10 mouse cellular contexts compared by ENCODE assay signal in genomic region chr10:42714676-42715075, GRCm38 (mm10). TPM values are rescaled to one million over a fixed set of nuclear protein-coding genes. Genes with fewer than 3 reads are reported as not detected.
DNase-seq lines count a peak whose midpoint lies in the region; ATAC-seq and TF ChIP-seq lines count a peak whose summit lies in the region.
"Had no signal": no experiment of that assay in that cellular context is flagged by ENCODE, and none has a peak within 500 bp of the region (broad histone marks: within the 10 kb centered on the region; RNA-seq: fewer than 3 reads in every experiment).

No protein-coding gene starts in this region.

- TF ChIP-seq POLR2A in heart, adult 2 months (IDR thresholded peaks at IDR 0.05; ENCODE audit: insufficient read depth, low read depth, low read length) = no peak

- H3K9ac ChIP-seq in heart, embryonic 13.5 days = no peak overlapping the region; the same call in 1 of the 2 replicates
- no peak overlapping the region for H3K9ac ChIP-seq in heart, adult 2 months (ENCODE audit: low read depth, low read length)
- no peak overlapping the region for H3K9ac ChIP-seq in intestine, postnatal 0 days (ENCODE audit: low read depth, low read length)
- no peak overlapping the region for H3K9ac ChIP-seq in liver, embryonic 16.5 days (ENCODE audit: low read depth, low read length)

- 13% methylated on average over 9 of the region's 9 CpGs for WGBS in heart, embryonic 13.5 days
- 19% methylated on average over 9 of the region's 9 CpGs for WGBS in heart, adult 2 months
- 15% methylated on average over 9 of the region's 9 CpGs for WGBS in intestine, postnatal 0 days
- 21% methylated on average over 9 of the region's 9 CpGs for WGBS in liver, embryonic 16.5 days (ENCODE audit: insufficient replicate concordance)

- TF ChIP-seq CTCF in heart, adult 2 months (IDR thresholded peaks at IDR 0.05) = no peak
- no peak for TF ChIP-seq CTCF in intestine, postnatal 0 days (IDR thresholded peaks at IDR 0.05; ENCODE audit: low read depth)

- peaks cover 16% of the 10 kb centered on the region for H3K4me1 ChIP-seq in heart, embryonic 13.5 days
- H3K4me1 ChIP-seq in heart, adult 2 months (ENCODE audit: control insufficient read depth, insufficient read depth, low read length) = no peaks in the 10 kb centered on the region
- no peaks in the 10 kb centered on the region; the same call in 1 of the 2 replicates for H3K4me1 ChIP-seq in brown adipose tissue, adult 24 weeks (ENCODE audit: control insufficient read depth, insufficient read depth, insufficient read length, low read length)
- no peaks in the 10 kb centered on the region for H3K4me1 ChIP-seq in intestine, postnatal 0 days (replicated peaks; ENCODE audit: control insufficient read depth, insufficient read depth, low read length)
- H3K4me1 ChIP-seq in liver, embryonic 16.5 days (ENCODE audit: control insufficient read depth, low read depth, low read length) = no peaks in the 10 kb centered on the region

- H3K27me3 ChIP-seq in heart, embryonic 13.5 days (replicated peaks) = peaks cover 42% of the 10 kb centered on the region
- no peaks in the 10 kb centered on the region for H3K27me3 ChIP-seq in heart, adult 2 months (ENCODE audit: control insufficient read depth, insufficient read depth, low read length)
- no peaks in the 10 kb centered on the region for H3K27me3 ChIP-seq in intestine, postnatal 0 days (replicated peaks; ENCODE audit: control insufficient read depth, insufficient read depth, low read length)
- peaks cover 7% of the 10 kb centered on the region for H3K27me3 ChIP-seq in liver, embryonic 16.5 days (ENCODE audit: control insufficient read depth, insufficient read depth, low read depth, low read length)
- H3K27me3 ChIP-seq: CH12.LX had no signal

- no peaks in the 10 kb centered on the region for H3K36me3 ChIP-seq in heart, embryonic 13.5 days
- no peaks in the 10 kb centered on the region for H3K36me3 ChIP-seq in heart, adult 2 months (ENCODE audit: control insufficient read depth, insufficient read depth, low read length)
- no peaks in the 10 kb centered on the region for H3K36me3 ChIP-seq in intestine, postnatal 0 days (ENCODE audit: control insufficient read depth, insufficient read depth)
- H3K36me3 ChIP-seq in liver, embryonic 16.5 days (ENCODE audit: control insufficient read depth, insufficient read depth) = no peaks in the 10 kb centered on the region

- H3K9me3 ChIP-seq in heart, embryonic 13.5 days = no peaks in the 10 kb centered on the region
- H3K9me3 ChIP-seq in intestine, postnatal 0 days (ENCODE audit: control insufficient read depth) = no peaks in the 10 kb centered on the region
- no peaks in the 10 kb centered on the region for H3K9me3 ChIP-seq in liver, embryonic 16.5 days (replicated peaks; ENCODE audit: control insufficient read depth, low read length)

- H3K79me2 ChIP-seq in heart, adult 2 months (replicated peaks; ENCODE audit: control insufficient read depth, insufficient read depth, low read length) = no peaks in the 10 kb centered on the region

- peak overlapping the region; percentile 66 for H3K4me2 ChIP-seq in heart, embryonic 13.5 days
- H3K4me2 ChIP-seq in intestine, postnatal 0 days (replicated peaks; ENCODE audit: low read depth) = peak overlapping the region; percentile 60; the same call in 1 of the 2 replicates
- H3K4me2 ChIP-seq in liver, embryonic 16.5 days (ENCODE audit: low read depth, low read length) = peak overlapping the region; percentile 55; the same call in 1 of the 2 replicates

- no peak for TF ChIP-seq EP300 in heart, adult 2 months (IDR thresholded peaks at IDR 0.05; ENCODE audit: insufficient read depth, low read depth, low read length)

- DNase-seq in heart, adult 2 months = no peak
- no peak for DNase-seq in gastrocnemius, adult 8-10 months (ENCODE audit: low spot score in 2 of 2)
- no peak for DNase-seq in ovary, adult 18-20 months (ENCODE audit: low spot score)

- intact Hi-C loops in heart, adult 2 months (cut with DNase I) = no loop called here

- ATAC-seq in heart, embryonic 13.5 days (ENCODE audit: extremely low read depth, insufficient number of reproducible peaks, low FRiP score, low TSS enrichment) = no peak
- peak; percentile 41; the same call in 1 of the 2 replicates for ATAC-seq in intestine, postnatal 0 days
- ATAC-seq in liver, embryonic 16.5 days (ENCODE audit: low read depth) = peak; percentile 73
- no peak for ATAC-seq in megakaryocyte progenitor cell, adult 5-6 weeks (replicated peaks; ENCODE audit: poor library complexity)

- H3K27ac ChIP-seq in heart, embryonic 13.5 days (replicated peaks) = no peak overlapping the region
- H3K27ac ChIP-seq in heart, adult 2 months = no peak overlapping the region
- H3K27ac ChIP-seq in brown adipose tissue, adult 24 weeks (replicated peaks; ENCODE audit: low read depth, low read length) = peak overlapping the region; percentile 51
- 0 out of 2 replicates have a peak overlapping the region, but pooled peaks have one; percentile 62 for H3K27ac ChIP-seq in intestine, postnatal 0 days (ENCODE audit: low read depth, low read length)
- no peak overlapping the region for H3K27ac ChIP-seq in liver, embryonic 16.5 days (ENCODE audit: low read length)
- H3K27ac ChIP-seq: macrophage had no signal

- peak overlapping the region; percentile 39; the same call in 1 of the 2 replicates for H3K4me3 ChIP-seq in heart, embryonic 13.5 days
- H3K4me3 ChIP-seq in heart, adult 2 months = no peak overlapping the region
- H3K4me3 ChIP-seq in brown adipose tissue, adult 24 weeks (ENCODE audit: insufficient read depth, low read depth, low read length) = no peak overlapping the region
- peak overlapping the region; percentile 17; the same call in 1 of the 2 replicates for H3K4me3 ChIP-seq in intestine, postnatal 0 days (ENCODE audit: low read depth, low read length)
- no peak overlapping the region for H3K4me3 ChIP-seq in liver, embryonic 16.5 days (ENCODE audit: low read depth, low read length)

RNA-seq across cellular contexts. Expression of gene Sec63, which starts 46.6 kb away (rescaled TPM):
- polyA plus RNA-seq in heart, embryonic 13.5 days (2015; fragmentation: Nextera tagmentation; extraction: Ambion mirVana) = 14.7 and 15.2 TPM in 2 replicates
- 10 to 100 TPM; 30.0 to 37.6 TPM for total RNA-seq in heart, adult 2 months (2021)
- polyA plus RNA-seq in heart, adult 2 months (2012; rRNA removed) = 6.0 and 11.8 TPM in 2 replicates
- 35.3 and 41.1 TPM in 2 replicates for polyA plus RNA-seq in brown adipose tissue, adult 24 weeks (2012; ENCODE audit: insufficient read depth, insufficient read length, missing spikeins)
- 17.2 and 22.3 TPM in 2 replicates for polyA plus RNA-seq in intestine, postnatal 0 days (2015; fragmentation: Nextera tagmentation; extraction: Ambion mirVana)
- polyA plus RNA-seq in liver, embryonic 16.5 days (2015; fragmentation: Nextera tagmentation; extraction: Ambion mirVana) = 10.0 and 11.2 TPM in 2 replicates
- 10 to 100 TPM; 16.9 to 32.2 (median 24.9) TPM for total RNA-seq in gastrocnemius, adult 8-10 months (2022)
- 36.3 and 43.0 TPM in 2 replicates for total RNA-seq in megakaryocyte progenitor cell, adult 5-6 weeks (2015)
- 54.3 and 71.0 TPM in 2 replicates for total RNA-seq in megakaryocyte progenitor cell, adult 5-6 weeks (2017)

Comparison
In these comparisons a context has a peak if more than half of its experiments do, and no peak if none do; other contexts are left out.
1. H3K4me3 ChIP-seq: peak in heart, embryonic 13.5 days (single experiment) and intestine, postnatal 0 days (single experiment); none in heart, adult 2 months (single experiment), brown adipose tissue, adult 24 weeks (single experiment) and liver, embryonic 16.5 days (single experiment).
2. ATAC-seq: peak in intestine, postnatal 0 days (single experiment) and liver, embryonic 16.5 days (single experiment); none in heart, embryonic 13.5 days (single experiment) and megakaryocyte progenitor cell, adult 5-6 weeks (single experiment).
3. H3K27ac ChIP-seq: peak in brown adipose tissue, adult 24 weeks (single experiment) and intestine, postnatal 0 days (single experiment); none in heart, embryonic 13.5 days (single experiment), heart, adult 2 months (single experiment) and liver, embryonic 16.5 days (single experiment).
4. Peak in every context shown above with its lines, with median percentiles within 50 percentile points of each other: H3K4me2 ChIP-seq.